Mouse (Mus musculus): ENCODE data around the gene Slc5a9.
"Not testable (repeated sequence)": the region's sequence is repeated elsewhere in the genome, so short reads cannot be mapped to it uniquely, and the experiment has no call there.

The Slc5a9 gene

DNA sequence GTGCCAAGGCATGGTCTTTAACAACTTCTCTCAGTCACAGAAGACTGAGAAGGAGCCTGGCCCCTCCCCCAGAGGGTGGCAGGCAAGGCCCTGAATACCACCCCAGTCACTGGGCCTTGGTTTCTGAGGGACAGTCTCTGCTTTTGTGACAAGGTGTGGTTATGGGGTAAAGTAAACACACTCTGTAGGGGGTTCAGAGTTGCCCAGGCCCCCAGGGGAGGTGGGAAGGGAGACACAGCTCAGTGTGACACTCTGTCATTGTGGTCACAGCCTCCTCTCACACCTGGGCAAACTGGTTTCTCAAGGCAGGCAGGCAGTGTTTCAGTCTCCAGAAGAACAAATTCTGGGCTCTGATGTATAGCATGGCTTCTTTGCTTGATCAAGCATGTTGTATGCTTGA, at the start of gene Slc5a9:
TSS of gene Slc5a9 (minus strand) at position 144 of the 400 bp plus-strand sequence.
- DNase-seq (ENCODE audit: low spot score): no peak

DNA sequence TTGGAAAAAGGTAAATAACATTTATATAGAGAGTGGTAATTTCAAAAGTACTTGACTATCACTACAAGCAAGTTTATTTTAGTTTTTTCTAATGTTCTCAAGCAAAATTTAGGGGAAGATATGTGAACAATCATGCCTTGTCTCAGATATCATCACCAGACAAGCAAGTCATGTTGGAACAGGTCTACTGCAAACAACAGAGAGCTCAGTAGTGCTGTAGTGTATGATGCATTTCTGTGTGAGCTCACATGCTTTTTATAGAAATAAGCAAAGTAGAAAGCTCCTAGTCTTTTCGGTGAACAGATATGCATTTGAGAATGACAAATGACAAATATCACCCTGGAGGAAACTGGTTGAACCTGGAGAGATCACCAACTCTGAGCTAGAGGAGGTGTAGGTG, 16.4 kb upstream of the Slc5a9 start, which contains the start of gene Skint8:
TSS of gene Skint8 (plus strand) at position 301 of the 400 bp plus-strand sequence.
- no peak for DNase-seq (ENCODE audit: low spot score)

DNA sequence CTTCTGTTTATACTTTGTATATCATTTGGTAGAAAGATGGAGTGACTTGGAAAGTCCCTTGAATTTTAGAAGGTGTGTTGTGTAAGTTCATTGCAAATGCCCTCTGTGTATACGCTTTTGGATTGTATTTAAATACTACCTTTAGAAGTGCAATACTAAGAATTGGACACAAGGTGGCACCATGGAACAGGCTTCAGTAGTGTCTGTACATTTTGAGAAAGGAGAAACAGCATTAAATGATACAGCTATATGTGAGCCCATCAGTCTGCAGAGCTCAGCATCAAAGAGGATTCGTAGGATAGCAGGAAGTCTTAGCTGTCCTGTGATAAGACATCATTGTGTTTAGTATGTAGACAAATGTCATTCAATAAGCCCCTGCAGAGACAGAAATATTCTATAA, 5.2 kb upstream of the Slc5a9 start:
- peak; percentile 34 for DNase-seq (ENCODE audit: low spot score)

DNA sequence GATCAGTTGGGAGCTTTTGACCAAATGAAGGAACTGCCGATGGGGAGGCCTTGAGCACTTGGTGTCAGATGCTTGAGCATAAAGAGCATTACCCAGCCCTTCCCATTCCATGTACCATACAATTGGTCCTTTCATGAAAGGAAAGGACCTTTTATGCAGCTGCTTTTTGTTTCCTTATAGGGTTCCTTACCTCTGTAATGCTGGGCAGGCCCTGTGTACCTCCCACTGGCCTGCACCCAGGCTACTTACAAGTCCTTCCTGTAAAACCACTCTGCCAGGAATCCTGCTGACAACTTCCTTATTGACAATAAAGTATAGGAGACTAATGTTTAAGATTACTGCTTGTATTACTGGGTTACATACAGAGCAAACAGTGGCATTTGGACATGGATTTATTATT, 1.2 kb downstream of the Slc5a9 start:
- DNase-seq (ENCODE audit: low spot score): no peak

DNA sequence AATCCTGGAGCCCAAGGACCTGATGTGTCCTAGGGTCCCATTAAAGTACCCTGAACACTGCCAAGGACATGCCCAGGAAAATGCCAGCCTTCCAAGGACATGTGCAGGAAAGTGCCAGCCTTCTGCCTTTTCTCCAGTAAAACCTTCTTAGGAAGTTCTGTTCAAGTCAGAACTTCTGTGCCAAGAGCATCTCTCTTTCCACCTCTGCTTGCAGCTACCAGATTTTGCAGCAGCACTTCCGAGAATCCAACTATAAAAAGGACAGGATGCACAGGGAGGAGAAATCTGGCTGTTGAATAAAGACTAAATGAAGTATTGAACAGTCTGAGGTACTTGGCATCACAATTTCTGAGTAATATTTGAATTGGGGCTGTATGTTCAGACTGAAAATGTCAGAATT, 2.2 kb downstream of the Slc5a9 start:
- not testable (repeated sequence) for DNase-seq (ENCODE audit: low spot score)

GRCm38 (mm10) chr4:111898566-111898965, 4.2 kb downstream of the Slc5a9 start:
- no peak for DNase-seq (ENCODE audit: low spot score)

GRCm38 (mm10) chr4:111897755-111898154, 5.0 kb downstream of the Slc5a9 start:
- DNase-seq (ENCODE audit: low spot score): no peak

- no peak for DNase-seq (ENCODE audit: low spot score)
These were observed 10.6 kb downstream of the Slc5a9 start for GRCm38 (mm10) chr4:111892138-111892537.

GRCm38 (mm10) chr4:111886607-111887006, 16.1 kb downstream of the Slc5a9 start:
- peak; percentile 84 for DNase-seq (ENCODE audit: low spot score)

- peak; percentile 74 for DNase-seq (ENCODE audit: low spot score)
These were observed 16.7 kb downstream of the Slc5a9 start for GRCm38 (mm10) chr4:111886018-111886417.

GRCm38 (mm10) chr4:111883543-111883942, 19.2 kb downstream of the Slc5a9 start:
- DNase-seq (ENCODE audit: low spot score): no peak

- no peak for DNase-seq (ENCODE audit: low spot score)
These were observed 22.4 kb downstream of the Slc5a9 start for GRCm38 (mm10) chr4:111880112-111880875.

DNA sequence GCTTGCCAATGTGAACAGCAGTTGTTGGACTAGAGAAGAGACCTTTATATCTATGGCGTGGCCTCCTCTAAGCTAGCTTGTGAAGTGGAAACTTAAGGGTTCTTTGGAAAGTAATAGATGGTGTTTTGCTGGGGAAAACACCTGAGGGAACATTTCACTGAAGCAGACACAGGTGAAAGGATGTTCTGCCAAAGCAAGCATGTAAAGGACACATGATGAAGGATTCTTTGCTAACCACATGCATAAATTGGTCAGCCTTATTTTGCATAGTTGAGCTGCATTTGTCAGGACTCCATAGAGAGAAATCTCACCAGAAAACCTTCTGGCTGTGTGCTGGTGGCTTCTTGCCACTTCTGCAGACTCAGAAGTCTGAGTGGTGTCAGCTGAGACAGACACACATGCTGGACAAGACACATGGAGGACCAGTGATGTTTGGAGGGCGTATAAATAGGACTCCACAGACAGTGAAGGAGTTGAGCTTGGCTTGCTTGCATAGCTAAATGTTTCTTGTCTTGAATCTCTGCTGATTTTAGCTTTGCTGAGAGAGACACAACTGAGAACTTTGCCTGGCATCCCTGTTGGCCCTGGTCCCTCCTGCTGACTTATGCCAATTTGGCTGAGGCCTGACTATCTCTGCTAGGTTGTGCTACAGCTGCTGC, 34.8 kb downstream of the Slc5a9 start:
- DNase-seq (ENCODE audit: low spot score): no peak

GRCm38 (mm10) chr4:111866701-111867100, 36.0 kb downstream of the Slc5a9 start:
- DNase-seq (ENCODE audit: low spot score): peak; percentile 41

DNA sequence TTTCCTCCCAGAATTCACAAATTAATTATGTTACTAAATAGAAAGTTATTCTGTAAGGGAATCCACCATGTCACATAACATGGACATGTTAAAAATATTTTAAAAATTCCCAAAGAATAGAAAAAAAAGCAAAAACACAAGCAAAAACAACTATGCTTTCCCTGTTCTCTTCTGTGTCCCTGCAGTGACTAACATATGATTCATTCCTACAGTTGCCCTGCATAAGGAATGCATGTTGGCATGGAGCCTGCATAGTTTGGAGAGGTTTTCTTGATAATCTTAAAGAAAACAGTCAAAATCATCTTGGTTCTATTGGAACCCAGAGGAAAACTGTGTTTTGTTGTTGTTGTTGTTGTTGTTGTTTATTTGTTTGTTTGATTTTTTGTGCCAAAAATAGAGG, 50.1 kb downstream of the Slc5a9 start:
- DNase-seq (ENCODE audit: low spot score): no peak

- no peak for DNase-seq (ENCODE audit: low spot score)
These were observed 63.8 kb downstream of the Slc5a9 start for GRCm38 (mm10) chr4:111838882-111839281.
